Mouse (Mus musculus) hematopoietic multipotent progenitor cell, adult 10-12 weeks (in vitro differentiated cells): Measurements from ENCODE around the gene Myh3. TPM values are rescaled to one million over a fixed set of nuclear protein-coding genes. Genes with fewer than 3 reads are reported as not detected.

Source experiments
- polyA plus RNA-seq: library from polyadenylated mRNA; stranded (reverse); fragments of >175 nt; gene quantifications from 2 replicates; pipeline ENCODE4 v1.2.3, GENCODE M21; 2012; ENCODE audit warnings: low replicate concordance

The Myh3 gene
- polyA plus RNA-seq: 0.02 TPM in 2 replicates

DNA sequence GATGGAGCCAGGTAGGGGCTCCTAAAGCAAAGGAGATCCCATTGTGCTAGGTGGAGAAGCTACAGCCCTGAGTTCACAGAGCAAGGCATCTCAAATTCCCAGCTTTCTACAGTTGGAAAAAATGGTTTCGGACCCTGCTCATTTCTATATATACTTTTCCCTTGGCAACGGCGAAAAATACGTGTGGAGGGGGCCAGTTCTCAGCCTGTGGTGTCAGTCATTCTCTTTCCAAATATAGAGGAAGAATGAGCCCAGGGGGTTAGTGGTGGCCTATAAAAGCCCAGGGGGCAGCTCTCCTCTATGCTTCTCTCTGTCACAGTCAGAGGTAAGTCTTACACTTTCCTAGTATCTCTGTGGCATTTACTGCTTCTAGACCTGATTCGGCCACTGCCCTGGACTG is at the start of gene Myh3:
Myh3 (plus strand) TSS at position 301 of the 400 bp plus-strand sequence.

DNA sequence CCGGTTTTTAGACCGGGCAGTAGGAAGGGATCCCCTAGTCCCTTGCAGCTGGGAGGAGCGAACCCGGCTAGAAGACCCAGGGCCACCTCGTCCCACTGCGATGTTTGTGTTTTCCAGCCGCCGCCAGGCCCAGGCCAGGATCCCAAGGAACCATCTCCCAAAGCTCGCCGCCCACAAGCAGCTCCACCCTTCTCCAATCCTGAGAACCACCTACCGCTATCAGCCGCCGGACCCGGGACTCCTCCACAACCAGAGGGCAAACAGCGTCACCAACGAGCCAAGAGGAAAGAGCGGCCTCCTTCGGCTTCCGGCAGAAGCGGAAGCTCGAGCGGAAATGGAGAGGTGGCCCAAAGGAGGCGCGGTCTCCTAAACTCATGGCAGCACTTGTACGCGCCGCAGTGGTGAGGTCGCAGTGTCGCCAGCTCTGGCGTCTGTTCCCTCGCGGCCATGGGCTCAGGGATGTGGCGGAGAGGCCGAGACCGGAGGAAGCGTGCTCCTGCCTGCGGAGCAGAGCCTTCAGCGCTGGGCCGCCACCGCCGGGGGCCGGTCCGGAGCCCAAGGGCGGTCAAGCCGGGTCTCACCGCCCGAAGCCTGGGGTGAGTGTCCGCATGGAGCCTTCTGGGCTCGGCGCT is 25.7 kb upstream of the Myh3 start, which contains the start of the genes Adprm and Sco1:
Adprm (minus strand) TSS at position 274 of the 632 bp plus-strand sequence.
Sco1 (plus strand) TSS at position 350 of the 632 bp plus-strand sequence.

Other genes starting within 250 kb of the Myh3 start
- gene Pirt, start 166.3 kb upstream of the Myh3 start, polyA plus RNA-seq: not detected in 2 replicates
- gene Tmem238l, start 121.7 kb upstream of the Myh3 start, polyA plus RNA-seq: not detected in 2 replicates
- gene Tmem220, start 53.1 kb upstream of the Myh3 start, polyA plus RNA-seq: 0.16 and 0.17 TPM in 2 replicates
- gene Adprm, start 25.7 kb upstream of the Myh3 start, polyA plus RNA-seq: 0.89 and 1.8 TPM in 2 replicates
- 2.1 and 2.7 TPM in 2 replicates for gene Sco1, start 25.6 kb upstream of the Myh3 start, polyA plus RNA-seq
- not detected in 2 replicates for gene Myh2, start 92.7 kb downstream of the Myh3 start, polyA plus RNA-seq
- gene Myh1, start 121.8 kb downstream of the Myh3 start, polyA plus RNA-seq: not detected in 2 replicates
- not detected in 2 replicates for gene Myh4, start 159.7 kb downstream of the Myh3 start, polyA plus RNA-seq
- gene Myh8, start 198.8 kb downstream of the Myh3 start, polyA plus RNA-seq: not detected in 2 replicates
- gene Myh13, start 243.4 kb downstream of the Myh3 start, polyA plus RNA-seq: 0.75 and 6.1 TPM in 2 replicates